Mouse (Mus musculus): ENCODE results near the gene Sypl. TPM values are rescaled to one million over a fixed set of nuclear protein-coding genes. Genes with fewer than 3 reads are reported as not detected.

Gene Sypl
- 13.3 and 19.2 TPM in 2 replicates for total RNA-seq (2012; rRNA removed)
- polyA plus RNA-seq (2012; ENCODE audit: insufficient read depth in 1 of 2, insufficient read length in 2 of 2, low read depth in 1 of 2, low replicate concordance in 2 of 2, missing spikeins in 1 of 2), result 100 to 1,000 TPM in 1 of 2 experiments, 10 to 100 TPM in 1; 52.8 to 110 TPM

DNA sequence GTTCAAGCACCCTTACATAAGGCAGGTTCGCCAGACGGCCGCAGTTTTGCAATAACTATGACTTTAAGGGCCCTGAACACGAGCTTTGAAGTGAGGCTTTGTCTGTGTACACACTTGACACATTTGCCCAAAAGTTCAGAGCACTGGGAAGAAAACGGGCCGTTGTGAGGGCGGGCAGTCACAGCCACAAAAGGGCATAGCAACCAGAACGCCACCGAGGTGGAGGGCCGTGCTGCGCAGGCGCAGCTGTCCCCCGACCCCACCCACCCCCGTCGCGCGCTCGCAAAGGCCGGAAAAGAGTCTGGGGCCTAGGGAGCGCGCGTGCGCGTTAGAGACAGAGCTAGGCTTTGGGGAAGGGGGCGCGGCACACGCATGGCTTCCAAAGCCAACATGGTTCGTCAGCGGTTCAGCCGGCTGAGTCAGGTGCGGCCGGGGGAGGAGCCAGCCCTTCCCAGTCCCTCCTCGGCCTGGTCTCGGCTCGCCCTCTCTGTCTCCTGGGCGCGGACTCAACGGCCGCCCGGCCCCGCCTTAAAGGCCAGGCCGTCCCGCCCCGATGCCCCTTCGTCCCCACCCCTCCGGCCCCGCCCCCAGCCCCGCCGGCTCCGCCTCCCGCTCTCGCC, at the start of gene Sypl:
Gene Sypl, plus strand, starts transcription at position 296 of the 620 bp plus-strand sequence.
- peak within 1 kb of the TSS; percentile 97 to 99 for H3K4me3 ChIP-seq (ENCODE audit: control insufficient read depth in 1 of 2, insufficient read depth in 1 of 2, low read depth in 2 of 2, low read length in 2 of 2)
- peak within 1 kb of the TSS; percentile 96 for H3K27ac ChIP-seq (ENCODE audit: control insufficient read depth, low read depth, low read length)
- peak; percentile 98 for DNase-seq (ENCODE audit: low read depth, low spot score)
- peaks cover 0 to 27% of the 10 kb centered on the region in 2 experiments; a peak in 2 of 4 replicates for H3K36me3 ChIP-seq (ENCODE audit: control insufficient read depth in 1 of 2, insufficient read depth in 2 of 2, low read length in 2 of 2)
- H3K9me3 ChIP-seq (replicated peaks; ENCODE audit: insufficient read depth, low read length), result no peaks in the 10 kb centered on the region
- H3K27me3 ChIP-seq (ENCODE audit: control insufficient read depth in 1 of 2, insufficient read depth in 2 of 2, low read length in 2 of 2), result no peaks in the 10 kb centered on the region
- peaks cover 0 to 3% of the 10 kb centered on the region in 2 experiments; a peak in 2 of 4 replicates for H3K4me1 ChIP-seq (ENCODE audit: control insufficient read depth in 1 of 2, insufficient read depth in 2 of 2, low read length in 2 of 2)
- H3K79me2 ChIP-seq (ENCODE audit: control insufficient read depth, insufficient read depth, low read length, poor library complexity), result peaks cover 28% of the 10 kb centered on the region
- H3K9ac ChIP-seq (ENCODE audit: control insufficient read depth, low read depth, low read length, poor library complexity, severe bottlenecking), result peak within 1 kb of the TSS; percentile 92
- no peak for TF ChIP-seq GATA1 (IDR thresholded peaks at IDR 0.05; ENCODE audit: low read depth, low read length)
- peak in 1 of 2 experiments; percentile 56; a peak in 1 of 4 replicates for TF ChIP-seq POLR2A (IDR thresholded peaks at IDR 0.05; ENCODE audit: control insufficient read depth in 1 of 2, insufficient read depth in 1 of 2, low read depth in 1 of 2, low read length in 2 of 2, poor library complexity in 1 of 2)
- TF ChIP-seq ZC3H11A (IDR thresholded peaks at IDR 0.05; ENCODE audit: low read depth, low read length), result no peak
- TF ChIP-seq EP300 (IDR thresholded peaks at IDR 0.05; ENCODE audit: low read depth in 1 of 2, low read length in 2 of 2), result no peak
- no peak for TF ChIP-seq MAZ (IDR thresholded peaks at IDR 0.05; ENCODE audit: low read depth, low read length)
- TF ChIP-seq MAFK (IDR thresholded peaks at IDR 0.05; ENCODE audit: borderline replicate concordance, low read depth, low read length), result no peak
- TF ChIP-seq ELF1 (IDR thresholded peaks at IDR 0.05; ENCODE audit: low read depth, low read length), result peak; percentile 63; the same call in 1 of the 2 replicates
- TF ChIP-seq CHD1 (IDR thresholded peaks at IDR 0.05; ENCODE audit: low read depth, low read length), result no peak
- TF ChIP-seq RCOR1 (IDR thresholded peaks at IDR 0.05; ENCODE audit: low read depth, low read length), result no peak
- peak; percentile 89 for TF ChIP-seq MXI1 (IDR thresholded peaks at IDR 0.05; ENCODE audit: low read depth, low read length)
- TF ChIP-seq KAT2A (conservative IDR thresholded peaks at IDR 0.05; ENCODE audit: low read depth, low read length), result no peak
- no peak for TF ChIP-seq USF2 (IDR thresholded peaks at IDR 0.05; ENCODE audit: borderline replicate concordance in 1 of 2, insufficient read depth in 1 of 2, low read depth in 1 of 2, low read length in 2 of 2)
- no peak for TF ChIP-seq CTCF (IDR thresholded peaks at IDR 0.05 in 2 of 3, conservative IDR thresholded peaks at IDR 0.05 in 1 of 3; ENCODE audit: control insufficient read depth in 1 of 3, insufficient read depth in 1 of 3, low read depth in 2 of 3, low read length in 3 of 3, poor library complexity in 1 of 3, severe bottlenecking in 1 of 3)
- TF ChIP-seq SMC3 (IDR thresholded peaks at IDR 0.05; ENCODE audit: low read depth, low read length), result no peak
- 0 out of 2 replicates have a peak, but pooled peaks have one; percentile 61 for TF ChIP-seq ZMIZ1 (IDR thresholded peaks at IDR 0.05; ENCODE audit: low read depth, low read length)
- no peak for TF ChIP-seq POLR2AphosphoS5 (IDR thresholded peaks at IDR 0.05; ENCODE audit: borderline replicate concordance, low read depth, low read length)
- peak; percentile 64 for TF ChIP-seq USF1 (IDR thresholded peaks at IDR 0.05; ENCODE audit: low read depth, low read length)
- no peak for TF ChIP-seq CHD2 (IDR thresholded peaks at IDR 0.05; ENCODE audit: low read length)
- TF ChIP-seq MYB (IDR thresholded peaks at IDR 0.05; ENCODE audit: low read depth, low read length), result no peak
- no peak for TF ChIP-seq MEF2A (IDR thresholded peaks at IDR 0.05; ENCODE audit: extremely low read depth, insufficient replicate concordance, low read depth, low read length, poor library complexity, severe bottlenecking)
- peak; percentile 41 for TF ChIP-seq NELFE (IDR thresholded peaks at IDR 0.05; ENCODE audit: low read depth, low read length)
- peak; percentile 57; the same call in 1 of the 2 replicates for TF ChIP-seq MAX (IDR thresholded peaks at IDR 0.05; ENCODE audit: low read length)
- no peak for TF ChIP-seq TCF12 (IDR thresholded peaks at IDR 0.05; ENCODE audit: low read depth, low read length)
- TF ChIP-seq JUND (IDR thresholded peaks at IDR 0.05; ENCODE audit: low read depth, low read length), result no peak
- TF ChIP-seq UBTF (IDR thresholded peaks at IDR 0.05; ENCODE audit: borderline replicate concordance, insufficient read depth, low read depth, low read length), result no peak
- no peak for TF ChIP-seq ETS1 (IDR thresholded peaks at IDR 0.05; ENCODE audit: low read depth, low read length)
- no peak for TF ChIP-seq POLR2AphosphoS2 (IDR thresholded peaks at IDR 0.05; ENCODE audit: low read length)
- 0 out of 2 replicates have a peak, but pooled peaks have one; percentile 13 for TF ChIP-seq TBP (IDR thresholded peaks at IDR 0.05; ENCODE audit: low read depth, low read length)
- no peak for TF ChIP-seq TAL1 (IDR thresholded peaks at IDR 0.05; ENCODE audit: low read length)
- no peak for TF ChIP-seq RAD21 (IDR thresholded peaks at IDR 0.05; ENCODE audit: low read depth, low read length)
- TF ChIP-seq ZNF384 (IDR thresholded peaks at IDR 0.05; ENCODE audit: low read depth, low read length), result no peak
- no peak for TF ChIP-seq MYC (IDR thresholded peaks at IDR 0.05; ENCODE audit: low read depth, low read length)
- no peak for TF ChIP-seq ZKSCAN1 (IDR thresholded peaks at IDR 0.05; ENCODE audit: low read depth, low read length)
- no peak for TF ChIP-seq BHLHE40 (IDR thresholded peaks at IDR 0.05; ENCODE audit: borderline replicate concordance, low read depth, low read length)
- TF ChIP-seq SIN3A (IDR thresholded peaks at IDR 0.05; ENCODE audit: low read length), result peak; percentile 81
- TF ChIP-seq NRF1 (IDR thresholded peaks at IDR 0.05; ENCODE audit: insufficient read depth, low read depth, low read length, poor library complexity, severe bottlenecking), result peak; percentile 85
